Mouse (Mus musculus) heart, embryonic 11.5 days (tissue): Measurements from ENCODE around the gene Ppm1j. TPM values are rescaled to one million over a fixed set of nuclear protein-coding genes. Genes with fewer than 3 reads are reported as not detected.

Experiments used
- polyA plus RNA-seq: library from polyadenylated mRNA; unstranded; fragments of >200 nt; fragmentation: Nextera tagmentation; extraction: Ambion mirVana; gene quantifications from 2 replicates; pipeline ENCODE4 v1.2.1, GENCODE M21; 2014

Gene Ppm1j
- polyA plus RNA-seq, 1 experiment from 2014 or later: 23.5 TPM

Other genes with a start within 250 kb of the Ppm1j start
- 76.4 and 84.3 TPM in 2 replicates for gene Slc16a1, start 142.4 kb upstream of the Ppm1j start, polyA plus RNA-seq
- 1.2 and 2.2 TPM in 2 replicates for gene Fam19a3, start 784 bp downstream of the Ppm1j start, polyA plus RNA-seq
- gene Rhoc, start 7.3 kb downstream of the Ppm1j start, polyA plus RNA-seq: 242 and 272 TPM in 2 replicates
- 35.7 and 41.2 TPM in 2 replicates for gene Mov10, start 37.5 kb downstream of the Ppm1j start, polyA plus RNA-seq
- gene St7l, start 82.9 kb downstream of the Ppm1j start, polyA plus RNA-seq: 24.2 and 29.4 TPM in 2 replicates
- gene Capza1, start 83.4 kb downstream of the Ppm1j start, polyA plus RNA-seq: 183 and 215 TPM in 2 replicates
- gene Wnt2b, start 180.9 kb downstream of the Ppm1j start, polyA plus RNA-seq: 1.7 and 1.9 TPM in 2 replicates